Mouse (Mus musculus) lung, postnatal 14 days (tissue): ENCODE results near the gene Sh2d7.
"Not testable (repeated sequence)": the region's sequence is repeated elsewhere in the genome, so short reads cannot be mapped to it uniquely, and the experiment has no call there.

Experiments
- DNase-seq: peaks from one replicate; pipeline ENCODE4 v3.0.0; 2021

Sh2d7 gene

GRCm38 (mm10) chr9:54544954-54545315 lies 6.2 kb downstream of the Sh2d7 start:
- DNase-seq, result no peak

GRCm38 (mm10) chr9:54547536-54547935 lies 8.8 kb downstream of the Sh2d7 start:
- peak; percentile 74 for DNase-seq

DNA sequence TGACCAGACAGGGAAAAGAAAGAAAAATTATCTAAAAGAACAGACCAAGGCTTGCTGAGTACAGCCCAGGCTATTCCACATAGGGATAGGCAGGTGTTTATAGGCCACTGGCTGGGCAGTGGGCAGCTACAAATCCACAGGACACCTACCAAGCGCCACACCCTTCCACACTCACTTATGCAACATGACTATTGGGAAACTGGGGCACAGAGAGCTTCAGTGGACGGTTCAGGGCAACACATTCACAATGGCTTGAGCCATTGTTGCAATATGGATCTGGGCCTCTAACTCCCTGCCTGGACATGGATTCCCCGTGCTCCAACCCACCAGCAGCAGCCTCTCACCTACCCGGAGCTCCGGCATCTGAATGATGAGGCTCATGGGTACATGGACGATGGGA lies 10.6 kb downstream of the Sh2d7 start:
- no peak for DNase-seq

DNA sequence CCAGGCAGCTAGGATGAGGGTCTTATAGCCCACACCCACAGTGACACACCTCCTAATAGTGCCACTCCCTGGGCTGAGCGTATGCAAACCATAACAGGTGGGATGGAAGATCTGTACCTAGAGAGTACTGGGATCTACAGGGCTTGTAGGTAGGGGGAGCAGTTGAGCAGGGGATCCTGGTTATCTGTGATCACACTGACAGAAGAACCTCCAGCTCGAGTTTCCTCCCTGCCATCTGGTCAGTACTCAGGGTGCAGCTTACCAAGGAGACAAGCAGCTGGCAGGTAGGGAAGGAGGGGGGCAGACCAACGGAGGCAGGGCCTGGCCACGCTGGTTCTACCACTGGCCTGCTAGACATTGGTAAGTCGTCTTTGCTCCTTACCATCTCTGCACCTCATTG lies 13.6 kb downstream of the Sh2d7 start:
- peak; percentile 34 for DNase-seq

DNA sequence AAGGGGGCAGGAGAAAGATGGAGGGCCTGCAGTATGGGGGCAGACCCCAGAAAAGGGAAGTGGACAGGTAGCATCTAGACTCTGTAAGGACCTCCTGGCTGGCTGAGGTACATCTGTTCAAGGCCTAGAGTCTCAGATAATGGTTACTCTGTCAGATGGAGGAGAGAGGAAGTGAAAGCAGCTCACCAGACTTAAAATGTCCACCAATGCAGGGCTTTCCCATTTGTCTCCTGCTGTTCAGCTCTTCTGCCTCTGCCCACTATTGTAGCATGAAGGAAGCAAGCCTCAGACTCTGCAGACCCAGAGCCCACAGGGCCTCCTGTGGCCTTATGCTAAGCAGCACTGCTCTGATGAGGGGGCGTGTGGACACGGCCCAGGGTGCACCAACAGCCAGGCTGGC lies 16.3 kb downstream of the Sh2d7 start:
- DNase-seq, result no peak

DNA sequence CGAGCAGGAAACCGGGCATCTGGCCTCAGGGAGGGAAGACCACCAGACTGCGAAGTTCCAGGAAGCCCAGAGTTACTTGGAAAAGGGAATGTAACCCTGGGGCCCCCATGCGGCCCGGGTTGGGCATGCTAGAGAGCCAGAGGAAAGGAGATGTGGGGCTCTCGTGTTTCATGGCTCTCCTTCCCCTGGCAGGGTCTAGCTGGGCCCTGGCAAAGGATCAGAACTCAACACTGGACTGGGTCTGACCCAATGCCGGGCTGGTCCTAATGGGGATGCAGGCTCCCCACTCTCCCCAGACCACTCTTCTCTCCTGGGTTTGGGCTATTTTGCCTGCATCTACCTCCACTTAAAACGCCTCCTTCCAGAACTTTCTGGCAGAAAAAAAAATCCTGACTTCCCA lies 19.9 kb downstream of the Sh2d7 start:
- DNase-seq, result no peak

- DNase-seq, result peak; percentile 83
Measured at GRCm38 (mm10) chr9:54559771-54560471, 21.1 kb downstream of the Sh2d7 start, which contains the start of gene Cib2. Gene Cib2 (minus strand): TSS chr9:54560218.

DNA sequence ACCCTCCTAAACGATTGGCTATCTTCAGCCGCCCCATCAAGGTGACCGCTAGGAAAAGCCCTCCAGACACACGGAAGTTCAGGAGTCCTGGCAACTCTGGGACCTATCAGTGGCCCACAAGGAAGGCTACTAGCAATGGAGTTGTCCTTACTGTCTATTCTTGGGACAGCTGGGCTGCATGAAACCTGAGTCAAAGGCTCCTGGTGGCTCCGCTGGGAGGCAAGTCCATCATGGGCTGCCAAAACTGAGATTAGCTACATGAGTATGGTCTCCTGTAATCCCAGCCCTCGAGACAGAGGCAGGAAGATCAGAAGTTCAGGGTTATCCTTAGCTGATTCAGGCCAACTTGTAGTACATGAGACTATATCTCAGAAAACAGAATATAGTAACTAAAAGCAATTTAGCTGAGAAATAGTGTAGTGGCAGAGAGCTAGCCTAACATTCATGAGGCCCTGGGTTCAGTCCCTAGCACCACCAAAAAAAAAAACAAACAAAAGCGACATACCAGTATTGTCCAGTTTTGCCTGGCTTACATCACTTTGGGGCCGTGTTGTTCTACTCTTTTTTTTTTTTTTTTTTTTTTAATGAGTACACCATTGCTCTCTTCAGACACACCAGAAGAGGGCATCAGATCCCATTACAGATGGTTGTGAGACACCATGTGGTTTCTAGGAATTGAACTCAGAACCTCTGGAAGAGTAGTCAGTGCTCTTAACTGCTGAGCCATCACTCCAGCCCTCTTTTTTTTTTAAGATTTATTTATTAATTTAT lies 22.2 kb downstream of the Sh2d7 start:
- DNase-seq, result no peak

- DNase-seq, result peak; percentile 15
Measured at GRCm38 (mm10) chr9:54566958-54567357, 28.2 kb downstream of the Sh2d7 start.

DNA sequence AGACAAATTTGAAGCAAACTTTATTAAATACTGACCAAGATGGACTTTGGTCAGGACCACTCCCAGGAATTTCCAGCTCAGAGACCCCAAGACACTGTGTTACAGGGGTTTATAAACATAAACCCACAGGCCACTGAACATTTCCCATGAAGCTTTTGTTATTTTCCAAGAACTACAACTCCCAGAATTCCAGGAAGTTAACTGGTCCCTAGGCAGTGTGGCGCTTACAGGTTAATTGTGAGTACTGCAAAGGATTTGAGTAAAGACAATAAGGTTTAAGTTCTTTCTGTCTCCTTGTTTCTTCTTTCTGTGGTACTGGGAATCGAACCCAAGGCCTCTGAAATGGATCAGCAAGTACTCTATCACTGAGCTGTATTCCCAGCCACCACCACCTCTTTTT lies 29.9 kb downstream of the Sh2d7 start:
- DNase-seq, result no peak

- no peak for DNase-seq
Measured at GRCm38 (mm10) chr9:54571130-54571839, 32.5 kb downstream of the Sh2d7 start.

DNA sequence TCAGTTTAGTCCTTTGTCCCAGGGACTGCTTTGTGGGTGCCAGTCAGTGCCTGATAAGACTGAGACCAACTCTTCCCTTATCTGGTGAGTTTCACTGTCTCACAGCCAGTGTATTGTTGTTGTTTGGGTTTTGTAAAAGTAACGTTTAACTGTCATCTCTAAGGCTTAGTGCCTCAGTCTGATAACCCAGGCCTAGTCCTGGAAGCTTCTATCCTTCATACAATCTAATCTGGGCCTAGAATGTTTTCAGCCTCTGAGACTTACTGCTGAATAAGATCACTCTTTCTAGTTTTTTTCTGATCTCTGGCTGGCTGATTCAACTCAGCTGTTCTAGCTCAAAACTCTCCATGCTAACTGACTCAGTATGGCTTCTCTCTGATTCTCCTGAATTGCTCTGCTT lies 44.9 kb downstream of the Sh2d7 start:
- no peak for DNase-seq

DNA sequence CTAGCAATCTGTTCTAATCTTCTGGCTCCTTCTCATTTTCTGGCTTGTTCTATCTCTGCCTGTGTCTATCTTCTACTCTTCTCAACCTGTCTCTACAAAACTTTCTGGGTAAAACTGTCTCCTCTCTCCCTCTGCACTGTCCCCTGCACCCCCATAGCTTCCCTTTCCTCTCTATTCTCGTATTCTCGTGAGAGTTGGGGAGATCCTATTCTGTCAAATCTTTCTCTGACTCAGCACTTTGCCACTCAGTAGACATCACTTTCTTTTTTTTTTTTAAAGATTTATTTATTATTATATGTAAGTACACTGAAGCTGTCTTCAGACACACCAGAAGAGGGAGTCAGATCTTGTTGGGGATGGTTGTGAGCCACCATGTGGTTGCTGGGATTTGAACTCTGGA lies 45.3 kb downstream of the Sh2d7 start:
- DNase-seq, result not testable (repeated sequence)

- no peak for DNase-seq
Measured at GRCm38 (mm10) chr9:54585839-54586198, 47.0 kb downstream of the Sh2d7 start.

- peak; percentile 99 for DNase-seq
Measured at GRCm38 (mm10) chr9:54586199-54587061, 47.6 kb downstream of the Sh2d7 start, which contains the start of gene Idh3a. Gene Idh3a (plus strand): TSS chr9:54586334.

GRCm38 (mm10) chr9:54587863-54588262 lies 49.1 kb downstream of the Sh2d7 start:
- no peak for DNase-seq

- DNase-seq, result not testable (repeated sequence)
Measured at GRCm38 (mm10) chr9:54593652-54594051, 54.9 kb downstream of the Sh2d7 start.
